Mouse (Mus musculus) spleen, adult 2 months (tissue): ENCODE data around the gene Myom3.

Experiments used
- CTCF ChIP-seq: fragments of 200-500 bp; IDR thresholded peaks from 2 replicates; pipeline ENCODE4 v1.5.1; 2011; ENCODE audit warnings: mild to moderate bottlenecking, inconsistent platforms; ENCODE audit not compliant: insufficient read depth, insufficient read length, insufficient replicate concordance; ENCODE audit errors: extremely low read depth
- POLR2A ChIP-seq: fragments of 200-500 bp; IDR thresholded peaks from 2 replicates; pipeline ENCODE4 v1.6.1; 2011; ENCODE audit warnings: low read depth, low read length, inconsistent platforms

DNA sequence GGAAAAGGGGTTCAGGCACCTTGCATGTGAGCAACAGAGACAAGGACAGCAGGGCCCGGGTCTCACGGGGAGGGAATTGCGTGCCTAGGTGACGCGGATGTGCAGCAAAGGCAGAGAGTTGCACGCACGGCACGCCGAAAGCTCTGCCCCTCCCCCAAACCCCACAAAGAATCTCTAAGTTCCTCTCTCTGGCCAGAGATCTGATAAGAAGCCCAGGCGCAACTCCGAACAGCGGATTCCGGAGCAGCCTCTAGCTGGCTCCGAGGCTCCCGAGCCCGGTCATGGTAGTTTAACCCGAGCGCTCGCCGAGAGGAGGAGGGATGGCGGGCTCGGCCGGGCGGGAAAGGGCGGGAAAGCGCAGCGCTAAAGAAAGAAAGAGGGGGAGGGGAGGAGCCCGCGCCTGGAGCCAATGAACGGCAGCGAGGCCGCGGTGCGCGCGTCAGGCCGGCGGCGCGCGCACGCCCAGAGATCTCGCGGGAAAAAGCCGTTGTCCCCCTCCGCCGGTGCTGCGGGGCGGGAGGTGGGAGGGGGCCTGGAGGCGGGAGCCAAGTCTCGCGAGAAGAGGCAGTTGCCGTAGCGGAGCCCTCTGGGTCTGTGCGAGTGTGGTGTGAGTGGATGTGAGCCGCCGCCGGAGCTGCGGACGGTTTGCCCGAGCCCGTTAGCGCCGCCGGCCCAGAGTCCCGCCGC lies 96.2 kb downstream of the Myom3 start, which contains the start of gene Srsf10:
- no peak for TF ChIP-seq CTCF
- TF ChIP-seq POLR2A, result peak; percentile 95
